In the genomic region with DNA sequence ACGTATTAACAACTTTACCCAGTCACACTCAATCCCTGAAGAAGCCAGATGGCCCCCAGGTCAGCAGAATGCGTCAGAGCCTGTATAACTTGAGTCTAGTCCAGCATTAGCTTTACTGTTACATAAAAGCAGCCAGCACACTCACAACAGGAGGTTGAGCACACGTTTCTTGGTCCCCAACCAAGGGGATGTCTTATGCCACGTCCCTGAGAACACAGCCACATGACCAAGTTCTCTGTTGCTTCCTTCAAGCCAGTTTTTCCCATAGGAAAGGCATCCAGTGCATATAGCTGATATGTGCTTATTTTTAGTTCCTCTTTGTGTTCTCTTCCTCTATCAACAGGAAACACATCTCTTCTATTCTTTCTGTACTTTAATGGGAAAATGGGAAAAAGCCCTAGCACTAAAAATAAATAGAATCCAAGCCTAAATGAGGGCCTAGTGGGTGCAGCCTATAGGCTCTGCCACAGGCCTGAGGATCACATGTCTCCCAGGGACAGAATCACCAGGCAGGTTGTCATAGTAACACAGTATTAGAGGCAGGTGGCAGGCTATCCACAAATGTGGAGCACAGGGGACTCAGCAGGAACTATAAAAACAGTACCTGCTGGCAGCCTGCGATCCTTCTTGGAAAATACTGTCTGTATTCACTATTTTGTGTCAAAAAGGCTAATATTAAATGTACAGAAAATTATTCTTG, we compare ENCODE assay signal across 8 mouse cellular contexts.
A peak's percentile ranks its signal among the peaks of the same experiment; 100 is the strongest.
DNase-seq lines count a peak whose midpoint lies in the region; ATAC-seq lines count a peak whose summit lies in the region.

No protein-coding gene starts in this region.

- H3K27me3 ChIP-seq in limb, embryonic 11.5 days (ENCODE audit: control insufficient read depth, insufficient read depth, low read length): no peaks in the 10 kb centered on the region
- no peaks in the 10 kb centered on the region for H3K27me3 ChIP-seq in limb, embryonic 10.5 days (ENCODE audit: low read depth, poor library complexity, severe bottlenecking)
- no peaks in the 10 kb centered on the region for H3K27me3 ChIP-seq in neural tube, embryonic 15.5 days (replicated peaks)

- H3K4me3 ChIP-seq in limb, embryonic 11.5 days (ENCODE audit: low read depth, low read length): no peak overlapping the region
- H3K4me3 ChIP-seq in limb, embryonic 10.5 days: no peak overlapping the region
- H3K4me3 ChIP-seq in neural tube, embryonic 15.5 days (replicated peaks): no peak overlapping the region

- peak; percentile 41 for DNase-seq in limb, embryonic 11.5 days (ENCODE audit: low spot score)
- DNase-seq in limb, embryonic 10.5 days (ENCODE audit: low spot score): no peak
- DNase-seq in embryo, embryonic 10.5 days (ENCODE audit: low spot score): peak; percentile 42
- DNase-seq in layer of hippocampus, adult 8-10 months (ENCODE audit: low spot score in 2 of 2): peak; percentile 45 to 60
- no peak for DNase-seq in thymus, postnatal 36 days
- DNase-seq in lung, postnatal 25 days (ENCODE audit: low spot score): no peak

- WGBS in limb, embryonic 11.5 days: 29% methylated on average over 5 of the region's 5 CpGs
- WGBS in limb, embryonic 10.5 days: 45% methylated on average over 5 of the region's 5 CpGs
- WGBS in neural tube, embryonic 15.5 days: 29% methylated on average over 5 of the region's 5 CpGs

- H3K9ac ChIP-seq in limb, embryonic 11.5 days (ENCODE audit: low read length): no peak overlapping the region
- H3K9ac ChIP-seq in neural tube, embryonic 15.5 days (replicated peaks): no peak overlapping the region

- no peak overlapping the region for H3K27ac ChIP-seq in limb, embryonic 11.5 days (replicated peaks; ENCODE audit: low read depth, low read length)
- H3K27ac ChIP-seq in limb, embryonic 10.5 days: no peak overlapping the region
- peak overlapping the region; percentile 65 for H3K27ac ChIP-seq in neural tube, embryonic 15.5 days (replicated peaks)

- H3K9me3 ChIP-seq in limb, embryonic 11.5 days (ENCODE audit: control insufficient read depth, low read length): no peaks in the 10 kb centered on the region
- no peaks in the 10 kb centered on the region for H3K9me3 ChIP-seq in limb, embryonic 10.5 days (replicated peaks)
- no peaks in the 10 kb centered on the region for H3K9me3 ChIP-seq in neural tube, embryonic 15.5 days (replicated peaks)

- no peak overlapping the region for H3K4me2 ChIP-seq in limb, embryonic 11.5 days (ENCODE audit: low read depth, severe bottlenecking)
- no peak overlapping the region for H3K4me2 ChIP-seq in neural tube, embryonic 15.5 days

- peak; percentile 82; the same call in 1 of the 2 replicates for ATAC-seq in limb, embryonic 11.5 days (ENCODE audit: insufficient number of reproducible peaks, low FRiP score, low TSS enrichment, low read depth)
- peak; percentile 96 for ATAC-seq in neural tube, embryonic 15.5 days (ENCODE audit: low FRiP score)
- ATAC-seq in megakaryocyte-erythroid progenitor cell, adult 5-6 weeks (replicated peaks; ENCODE audit: low FRiP score, low TSS enrichment, poor library complexity, severe bottlenecking): no peak

- no peaks in the 10 kb centered on the region for H3K4me1 ChIP-seq in limb, embryonic 11.5 days (ENCODE audit: control insufficient read depth, insufficient read depth, low read length)
- H3K4me1 ChIP-seq in limb, embryonic 10.5 days: peaks cover 8% of the 10 kb centered on the region; the same call in 1 of the 2 replicates
- peaks cover 11% of the 10 kb centered on the region for H3K4me1 ChIP-seq in neural tube, embryonic 15.5 days

- no peaks in the 10 kb centered on the region for H3K36me3 ChIP-seq in limb, embryonic 11.5 days (ENCODE audit: control insufficient read depth, insufficient read depth, low read length)
- H3K36me3 ChIP-seq in limb, embryonic 10.5 days: no peaks in the 10 kb centered on the region
- H3K36me3 ChIP-seq in neural tube, embryonic 15.5 days: no peaks in the 10 kb centered on the region

Comparison
In these comparisons a context has a peak if more than half of its experiments do, and no peak if none do; other contexts are left out.
1. DNase-seq: peak in limb, embryonic 11.5 days (single experiment), embryo, embryonic 10.5 days (single experiment) and layer of hippocampus, adult 8-10 months (2 of 2); none in limb, embryonic 10.5 days (single experiment), thymus, postnatal 36 days (0 of 2) and lung, postnatal 25 days (single experiment).